Mouse (Mus musculus) brain, embryonic 14.5 days (tissue): Measurements from ENCODE around the gene Nsun3.

Experiments used
- CTCF ChIP-seq: fragments of 200-500 bp; IDR thresholded peaks from 2 replicates; pipeline ENCODE4 v1.5.1; 2012; ENCODE audit warnings: inconsistent platforms, mild to moderate bottlenecking, moderate library complexity, borderline replicate concordance; ENCODE audit not compliant: insufficient read depth, insufficient read length; ENCODE audit errors: extremely low read depth
- POLR2A ChIP-seq: fragments of 200-500 bp; IDR thresholded peaks from 2 replicates; pipeline ENCODE4 v1.6.1; 2012; ENCODE audit warnings: mild to moderate bottlenecking, inconsistent platforms, borderline replicate concordance; ENCODE audit not compliant: poor library complexity, insufficient read depth, insufficient read length, severe bottlenecking; ENCODE audit errors: extremely low read depth

DNA sequence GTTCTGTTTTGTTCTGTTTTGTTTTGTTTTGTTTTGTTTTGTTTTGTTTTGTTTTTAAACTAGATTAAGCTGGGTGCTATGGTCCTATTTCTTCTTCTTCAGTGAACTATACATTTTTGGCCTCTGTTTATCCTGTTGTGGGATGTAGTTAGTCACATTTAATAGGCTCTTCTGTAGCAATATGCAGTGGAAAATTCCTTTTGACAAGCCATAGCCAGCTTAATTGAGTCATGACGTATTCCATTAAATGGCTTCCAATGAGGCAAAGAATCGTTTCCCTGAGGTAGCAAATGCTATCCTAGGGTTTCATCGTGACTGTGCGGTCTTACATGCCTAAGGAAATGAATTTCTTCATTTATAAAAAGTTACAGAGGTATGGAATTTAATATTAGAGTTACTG, 56.3 kb downstream of the Nsun3 start:
- TF ChIP-seq POLR2A (no peak), CTCF (no peak)
